Mouse (Mus musculus) MEL (cell line): ENCODE data around the gene Pla2g6.

Experiments used
- CHD1 ChIP-seq: IDR thresholded peaks from 2 replicates; pipeline ENCODE4 v1.6.1; 2012; ENCODE audit warnings: low read depth, mild to moderate bottlenecking, inconsistent platforms, low read length, improper control_type of control experiment
- CTCF ChIP-seq, 3 experiments: IDR thresholded peaks in 2 of 3; conservative IDR thresholded peaks in 1 of 3; 2 replicates each; pipeline ENCODE4 v1.5.1; 2011 to 2012; ENCODE audit warnings: low read length in 3 of 3, low read depth in 2 of 3, mild to moderate bottlenecking in 2 of 3, improper control_type of control experiment in 1 of 3, inconsistent platforms in 1 of 3, mixed read lengths in 1 of 3, moderate library complexity in 1 of 3; ENCODE audit not compliant: control insufficient read depth in 1 of 3, insufficient read depth in 1 of 3, poor library complexity in 1 of 3, severe bottlenecking in 1 of 3
- JUND ChIP-seq: IDR thresholded peaks from 2 replicates; pipeline ENCODE4 v1.6.1; 2011; ENCODE audit warnings: low read depth, mild to moderate bottlenecking, improper control_type of control experiment, low read length
- MAX ChIP-seq: IDR thresholded peaks from 2 replicates; pipeline ENCODE4 v1.6.1; 2011; ENCODE audit warnings: low read length, improper control_type of control experiment
- TCF12 ChIP-seq: IDR thresholded peaks from 2 replicates; pipeline ENCODE4 v1.6.1; 2014; ENCODE audit warnings: low read depth, mild to moderate bottlenecking, inconsistent platforms, low read length, improper control_type of control experiment, moderate library complexity

GRCm38 (mm10) chr15:79313848-79314369 lies 14.3 kb downstream of the Pla2g6 start:
- no peak for TF ChIP-seq CHD1
- no peak for TF ChIP-seq CTCF (IDR thresholded peaks at IDR 0.05 in 2 of 3, conservative IDR thresholded peaks at IDR 0.05 in 1 of 3; ENCODE audit: control insufficient read depth in 1 of 3, insufficient read depth in 1 of 3, low read depth in 2 of 3, low read length in 3 of 3, poor library complexity in 1 of 3, severe bottlenecking in 1 of 3)
- TF ChIP-seq TCF12, result no peak
- TF ChIP-seq MAX, result no peak
- TF ChIP-seq JUND, result no peak
